ENCODE assay signal across 17 mouse cellular contexts in the genomic region with DNA sequence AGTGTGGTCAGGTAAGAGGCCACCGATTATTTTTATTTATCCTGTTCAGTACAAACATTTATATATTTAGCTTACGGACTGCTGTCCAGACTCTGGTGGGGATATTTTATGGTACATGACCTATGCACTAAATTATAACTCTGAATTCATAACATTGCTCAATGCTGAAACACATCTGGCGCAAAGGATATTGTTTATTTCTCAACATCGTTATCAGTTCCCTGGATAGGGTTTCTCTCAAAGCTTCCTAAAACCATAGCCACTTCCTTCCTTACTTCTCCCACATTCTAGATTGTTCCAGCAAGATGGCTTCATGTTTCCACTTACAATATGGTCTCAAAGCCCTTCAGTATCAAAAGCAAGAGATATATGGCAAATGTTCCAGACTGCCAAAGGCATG.
"Had no signal": no experiment of that assay in that cellular context is flagged by ENCODE, and none has a peak within 500 bp of the region (broad histone marks: within the 10 kb centered on the region; RNA-seq: fewer than 3 reads in every experiment).

No protein-coding gene starts in this region.

- ATAC-seq: intestine, embryonic 16.5 days; midbrain, embryonic 15.5 days had no signal

- H3K4me3 ChIP-seq: limb, embryonic 15.5 days; liver, embryonic 15.5 days; lung, embryonic 15.5 days; megakaryocyte, embryonic 14.5 days; midbrain, embryonic 15.5 days; neural tube, embryonic 12.5 days; stomach, embryonic 15.5 days had no signal

- H3K9ac ChIP-seq: limb, embryonic 15.5 days; liver, embryonic 15.5 days; lung, embryonic 15.5 days; midbrain, embryonic 15.5 days; neural tube, embryonic 12.5 days; stomach, embryonic 15.5 days had no signal

- H3K4me1 ChIP-seq: liver, embryonic 15.5 days; neural tube, embryonic 12.5 days; stomach, embryonic 15.5 days had no signal

- H3K36me3 ChIP-seq: limb, embryonic 15.5 days; liver, embryonic 15.5 days; lung, embryonic 15.5 days; midbrain, embryonic 15.5 days; neural tube, embryonic 12.5 days; stomach, embryonic 15.5 days had no signal

- DNase-seq: kidney, adult 9 months; kidney, postnatal 36 days; layer of hippocampus, adult 9-11 months; layer of hippocampus, postnatal 36 days; lung, postnatal 4 days; right cerebral cortex, postnatal 4 days; thymus, adult 2 months; thymus, postnatal 25 days had no signal

- H3K9me3 ChIP-seq: limb, embryonic 15.5 days; liver, embryonic 15.5 days; lung, embryonic 15.5 days; midbrain, embryonic 15.5 days; stomach, embryonic 15.5 days had no signal

- H3K27me3 ChIP-seq: limb, embryonic 15.5 days; liver, embryonic 15.5 days; lung, embryonic 15.5 days; neural tube, embryonic 12.5 days; stomach, embryonic 15.5 days had no signal

- H3K4me2 ChIP-seq: limb, embryonic 15.5 days; liver, embryonic 15.5 days; lung, embryonic 15.5 days; midbrain, embryonic 11.5 days; midbrain, embryonic 15.5 days; neural tube, embryonic 12.5 days; stomach, embryonic 15.5 days had no signal

- H3K27ac ChIP-seq: liver, embryonic 15.5 days; lung, embryonic 15.5 days; midbrain, embryonic 15.5 days; neural tube, embryonic 12.5 days; stomach, embryonic 15.5 days had no signal
